Mouse (Mus musculus): ENCODE results near the gene Agap1.

GRCm38 (mm10) chr1:89535206-89535605 is 80.6 kb downstream of the Agap1 start:
- TF ChIP-seq POLR2A (IDR thresholded peaks at IDR 0.05; ENCODE audit: control insufficient read depth in 1 of 2, insufficient read depth in 1 of 2, low read depth in 1 of 2, low read length in 2 of 2, poor library complexity in 1 of 2) (no peak), EP300 (IDR thresholded peaks at IDR 0.05; ENCODE audit: low read depth in 1 of 2, low read length in 2 of 2) (no peak), MAX (IDR thresholded peaks at IDR 0.05; ENCODE audit: low read length) (no peak), CTCF (IDR thresholded peaks at IDR 0.05 in 2 of 3, conservative IDR thresholded peaks at IDR 0.05 in 1 of 3; ENCODE audit: control insufficient read depth in 1 of 3, insufficient read depth in 1 of 3, low read depth in 2 of 3, low read length in 3 of 3, poor library complexity in 1 of 3, severe bottlenecking in 1 of 3) (no peak)

All from MEL (cell line).